Mouse (Mus musculus): ENCODE data around the gene Tmprss13. TPM values are rescaled to one million over a fixed set of nuclear protein-coding genes. Genes with fewer than 3 reads are reported as not detected.

Tmprss13 gene
- polyA plus RNA-seq (2011; ENCODE audit: insufficient read length, low read depth, missing spikeins), result not detected in 2 replicates

GRCm38 (mm10) chr9:45318855-45319254 is at the start of gene Tmprss13:
Tmprss13 (plus strand) TSS chr9:45319100.
- no peak for TF ChIP-seq CTCF (IDR thresholded peaks at IDR 0.05; ENCODE audit: borderline replicate concordance, insufficient read depth, low read length)
- no peak for TF ChIP-seq POLR2A (IDR thresholded peaks at IDR 0.05; ENCODE audit: low read depth, low read length)
- Histone ChIP-seq H3K4me1 (ENCODE audit: control insufficient read depth, insufficient read depth, low read length) (no peaks in the 10 kb centered on the region), H3K4me3 (ENCODE audit: insufficient read depth, low read length) (no peak within 1 kb of the TSS), H3K27ac (ENCODE audit: insufficient read depth, low read length) (no peak within 1 kb of the TSS)

- TF ChIP-seq POLR2A (IDR thresholded peaks at IDR 0.05; ENCODE audit: low read depth, low read length), result no peak
- TF ChIP-seq CTCF (IDR thresholded peaks at IDR 0.05; ENCODE audit: borderline replicate concordance, insufficient read depth, low read length), result no peak
- H3K4me3 ChIP-seq (ENCODE audit: insufficient read depth, low read length), result no peak overlapping the region
These were observed 46.7 kb upstream of the Tmprss13 start for GRCm38 (mm10) chr9:45272213-45272612.

GRCm38 (mm10) chr9:45274218-45274617 is 44.7 kb upstream of the Tmprss13 start:
- TF ChIP-seq POLR2A (IDR thresholded peaks at IDR 0.05; ENCODE audit: low read depth, low read length), result no peak
- TF ChIP-seq CTCF (IDR thresholded peaks at IDR 0.05; ENCODE audit: borderline replicate concordance, insufficient read depth, low read length), result no peak
- Histone ChIP-seq H3K27ac (ENCODE audit: insufficient read depth, low read length) (no peak overlapping the region), H3K4me1 (ENCODE audit: control insufficient read depth, insufficient read depth, low read length) (no peaks in the 10 kb centered on the region), H3K4me3 (ENCODE audit: insufficient read depth, low read length) (no peak overlapping the region)

More at GRCm38 (mm10) chr9:45272213-45272612, 46.7 kb upstream of the Tmprss13 start:
- no peak overlapping the region for H3K27ac ChIP-seq (ENCODE audit: insufficient read depth, low read length)
- no peaks in the 10 kb centered on the region for H3K4me1 ChIP-seq (ENCODE audit: control insufficient read depth, insufficient read depth, low read length)

GRCm38 (mm10) chr9:45274635-45275034 is 44.3 kb upstream of the Tmprss13 start:
- TF ChIP-seq POLR2A (IDR thresholded peaks at IDR 0.05; ENCODE audit: low read depth, low read length) (no peak), CTCF (IDR thresholded peaks at IDR 0.05; ENCODE audit: borderline replicate concordance, insufficient read depth, low read length) (no peak)
- Histone ChIP-seq H3K4me3 (ENCODE audit: insufficient read depth, low read length) (no peak overlapping the region), H3K4me1 (ENCODE audit: control insufficient read depth, insufficient read depth, low read length) (no peaks in the 10 kb centered on the region), H3K27ac (ENCODE audit: insufficient read depth, low read length) (no peak overlapping the region)

GRCm38 (mm10) chr9:45280059-45280458 is 38.8 kb upstream of the Tmprss13 start:
- Histone ChIP-seq H3K27ac (ENCODE audit: insufficient read depth, low read length) (no peak overlapping the region), H3K4me1 (ENCODE audit: control insufficient read depth, insufficient read depth, low read length) (no peaks in the 10 kb centered on the region), H3K4me3 (ENCODE audit: insufficient read depth, low read length) (no peak overlapping the region)
- no peak for TF ChIP-seq POLR2A (IDR thresholded peaks at IDR 0.05; ENCODE audit: low read depth, low read length)
- no peak for TF ChIP-seq CTCF (IDR thresholded peaks at IDR 0.05; ENCODE audit: borderline replicate concordance, insufficient read depth, low read length)

- Histone ChIP-seq H3K4me3 (ENCODE audit: insufficient read depth, low read length) (no peak overlapping the region), H3K4me1 (ENCODE audit: control insufficient read depth, insufficient read depth, low read length) (no peaks in the 10 kb centered on the region), H3K27ac (ENCODE audit: insufficient read depth, low read length) (no peak overlapping the region)
- TF ChIP-seq POLR2A (IDR thresholded peaks at IDR 0.05; ENCODE audit: low read depth, low read length) (no peak), CTCF (IDR thresholded peaks at IDR 0.05; ENCODE audit: borderline replicate concordance, insufficient read depth, low read length) (no peak)
These were observed 38.0 kb upstream of the Tmprss13 start for GRCm38 (mm10) chr9:45280891-45281290.

- no peak overlapping the region for H3K4me3 ChIP-seq (ENCODE audit: insufficient read depth, low read length)
- H3K4me1 ChIP-seq (ENCODE audit: control insufficient read depth, insufficient read depth, low read length), result no peaks in the 10 kb centered on the region
- H3K27ac ChIP-seq (ENCODE audit: insufficient read depth, low read length), result no peak overlapping the region
- no peak for TF ChIP-seq CTCF (IDR thresholded peaks at IDR 0.05; ENCODE audit: borderline replicate concordance, insufficient read depth, low read length)
- no peak for TF ChIP-seq POLR2A (IDR thresholded peaks at IDR 0.05; ENCODE audit: low read depth, low read length)
These were observed 36.4 kb upstream of the Tmprss13 start for GRCm38 (mm10) chr9:45282466-45282865.

GRCm38 (mm10) chr9:45291481-45292168 is 27.3 kb upstream of the Tmprss13 start:
- no peak for TF ChIP-seq POLR2A (IDR thresholded peaks at IDR 0.05; ENCODE audit: low read depth, low read length)
- no peak for TF ChIP-seq CTCF (IDR thresholded peaks at IDR 0.05; ENCODE audit: borderline replicate concordance, insufficient read depth, low read length)
- Histone ChIP-seq H3K4me1 (ENCODE audit: control insufficient read depth, insufficient read depth, low read length) (no peaks in the 10 kb centered on the region), H3K27ac (ENCODE audit: insufficient read depth, low read length) (no peak overlapping the region), H3K4me3 (ENCODE audit: insufficient read depth, low read length) (no peak overlapping the region)

GRCm38 (mm10) chr9:45294210-45295011 is 24.5 kb upstream of the Tmprss13 start:
- Histone ChIP-seq H3K4me1 (ENCODE audit: control insufficient read depth, insufficient read depth, low read length) (no peaks in the 10 kb centered on the region), H3K4me3 (ENCODE audit: insufficient read depth, low read length) (no peak overlapping the region), H3K27ac (ENCODE audit: insufficient read depth, low read length) (no peak overlapping the region)
- no peak for TF ChIP-seq POLR2A (IDR thresholded peaks at IDR 0.05; ENCODE audit: low read depth, low read length)
- no peak for TF ChIP-seq CTCF (IDR thresholded peaks at IDR 0.05; ENCODE audit: borderline replicate concordance, insufficient read depth, low read length)

Data from embryonic fibroblast, embryonic 13.5 days (primary cell).